Mouse (Mus musculus) WW6 (cell line): ENCODE data around the gene Cntnap2.

ENCODE experiments used
- DNase-seq: peaks from one replicate; pipeline ENCODE4 v3.0.0-alpha.2; 2013; ENCODE audit warnings: low read depth, low spot score

Gene Cntnap2

DNA sequence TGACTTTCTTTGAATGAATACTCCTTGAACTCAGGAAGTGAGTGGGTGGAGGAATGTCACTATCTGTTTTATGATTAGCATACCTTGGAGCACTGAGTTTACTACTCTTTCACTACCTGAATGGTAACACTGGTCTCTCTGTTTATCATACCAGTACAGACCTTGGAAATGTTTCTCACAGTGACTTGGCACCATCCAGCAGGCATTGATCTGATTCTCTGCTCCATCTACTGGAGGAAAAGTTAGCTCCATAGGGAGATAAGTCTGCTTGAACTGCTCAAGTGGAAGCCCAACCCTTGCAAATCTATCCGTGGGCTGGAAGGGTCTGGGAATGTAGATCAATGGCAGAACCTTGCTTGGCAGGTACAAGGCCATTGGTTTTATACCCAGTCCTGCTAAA lies 2235.3 kb downstream of the Cntnap2 start:
- DNase-seq = peak; percentile 26

- DNase-seq = no peak
Measured at GRCm38 (mm10) chr6:47304848-47305490, 2245.8 kb downstream of the Cntnap2 start.

DNA sequence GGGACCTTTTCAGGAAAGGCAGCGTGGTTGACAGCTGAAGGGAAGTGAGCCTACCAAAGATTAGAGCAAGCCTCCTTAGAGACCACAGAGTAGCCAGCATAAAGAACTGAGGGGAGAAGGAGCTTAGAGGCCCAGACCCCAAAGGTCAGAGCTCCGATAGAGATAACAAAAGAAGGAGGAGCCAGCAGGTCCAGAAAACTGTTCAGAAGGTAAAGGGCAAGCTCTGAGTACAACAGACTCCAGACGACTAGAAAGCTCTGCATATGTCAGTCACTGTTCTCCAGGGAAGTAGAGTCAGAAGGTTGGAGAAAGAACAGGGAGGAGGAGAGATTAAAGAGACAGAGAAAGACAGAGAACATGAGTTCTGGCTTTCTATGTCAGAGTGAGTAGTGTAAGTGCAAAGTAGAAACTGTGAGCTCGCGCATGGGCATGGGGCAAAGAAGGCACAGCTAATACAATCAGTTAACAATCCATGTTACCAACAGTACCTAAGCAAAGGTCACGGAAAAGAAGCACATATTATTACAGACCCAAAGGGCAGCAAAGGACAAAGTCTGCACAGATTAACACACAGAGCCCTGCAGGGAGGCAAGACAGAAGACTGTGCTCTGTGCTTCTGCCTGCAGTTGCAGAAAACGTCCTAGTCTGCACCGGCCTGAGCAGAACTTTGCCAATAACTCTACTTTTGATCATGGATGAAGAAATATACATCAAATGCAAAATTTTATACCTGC lies 2247.1 kb downstream of the Cntnap2 start:
- DNase-seq = no peak

GRCm38 (mm10) chr6:47306954-47307353 lies 2247.8 kb downstream of the Cntnap2 start:
- DNase-seq = no peak

DNA sequence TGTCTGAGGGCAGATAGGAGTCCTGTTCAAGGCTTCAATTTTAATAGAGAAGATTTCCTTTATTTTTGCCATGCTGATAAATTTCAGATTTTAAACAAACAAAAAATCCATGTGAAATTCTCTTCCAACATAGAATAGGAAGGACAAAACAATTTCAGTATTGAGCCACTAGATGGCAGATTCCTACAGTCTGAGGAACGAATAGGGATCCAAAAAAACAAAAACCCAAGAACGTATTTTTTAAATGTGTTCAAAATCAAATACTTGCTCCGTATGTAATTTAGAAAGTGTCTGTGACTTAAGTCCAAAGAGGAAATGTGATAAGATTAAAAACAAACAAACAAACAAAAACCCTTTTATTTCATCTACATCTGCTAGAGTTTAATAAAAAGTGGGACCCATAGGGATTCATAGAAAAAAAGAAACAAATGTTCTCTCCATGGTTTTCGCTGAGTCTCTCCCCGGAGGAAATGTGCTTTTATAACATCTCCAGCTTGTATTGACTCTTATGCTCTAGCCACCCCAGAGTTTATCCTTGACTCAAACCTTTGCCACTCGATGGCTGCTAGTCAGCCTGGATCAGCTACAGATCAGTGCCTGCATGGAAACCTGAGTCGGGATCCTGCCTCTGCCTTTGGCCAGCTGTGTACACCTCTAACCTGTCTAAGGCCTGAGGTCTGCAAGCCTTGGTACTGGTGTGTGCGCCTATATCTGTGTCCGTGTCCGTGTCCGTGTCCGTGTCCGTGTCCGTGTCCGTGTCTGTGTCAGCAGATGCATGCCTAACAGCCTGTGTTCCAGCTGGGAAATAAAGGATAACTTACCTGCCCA lies 2255.6 kb downstream of the Cntnap2 start:
- no peak for DNase-seq

- DNase-seq = no peak
Measured at GRCm38 (mm10) chr6:47315454-47315853, 2256.3 kb downstream of the Cntnap2 start.

DNA sequence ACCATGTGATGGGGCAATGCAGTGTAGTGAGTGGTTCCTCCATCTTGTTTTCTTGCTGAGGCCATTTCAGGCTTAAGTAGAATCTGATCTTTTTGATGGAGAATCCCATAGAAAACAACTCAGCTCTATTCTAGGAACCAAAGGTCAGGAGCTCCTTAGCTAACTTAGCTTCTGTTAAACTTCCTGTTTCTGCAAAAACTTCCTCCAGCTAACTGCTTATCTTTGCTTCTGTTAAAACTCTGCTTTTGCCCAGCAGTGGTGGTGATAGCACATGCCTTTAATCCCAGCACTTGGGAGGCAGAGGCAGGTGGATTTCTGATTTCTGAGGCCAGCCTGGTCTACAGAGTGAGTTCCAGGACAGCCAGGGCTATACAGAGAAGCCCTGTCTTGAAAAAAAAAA lies 2258.1 kb downstream of the Cntnap2 start:
- DNase-seq = no peak

GRCm38 (mm10) chr6:47318705-47319104 lies 2259.5 kb downstream of the Cntnap2 start:
- DNase-seq = no peak

GRCm38 (mm10) chr6:47319309-47319983 lies 2260.3 kb downstream of the Cntnap2 start:
- no peak for DNase-seq

GRCm38 (mm10) chr6:47323169-47323835 lies 2264.1 kb downstream of the Cntnap2 start:
- DNase-seq = no peak

DNA sequence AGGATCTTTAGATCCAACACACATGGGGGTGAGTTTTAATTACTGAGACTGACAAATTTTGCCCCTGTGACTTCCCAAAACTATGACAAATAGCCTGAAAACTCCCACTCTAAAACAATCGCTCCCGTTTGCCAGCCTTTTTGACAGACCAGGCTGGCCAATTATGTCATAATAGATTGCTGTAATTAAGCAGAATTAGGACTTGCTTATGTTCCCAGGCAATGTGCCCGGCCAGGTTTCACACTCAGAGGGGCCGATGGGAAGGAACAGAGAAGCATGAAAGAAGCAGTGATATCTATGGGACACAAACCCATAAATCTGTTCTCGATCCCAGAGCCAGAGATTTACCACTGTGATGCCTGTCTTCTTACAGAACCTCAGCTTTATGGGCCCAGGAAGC lies 2264.7 kb downstream of the Cntnap2 start:
- no peak for DNase-seq

DNA sequence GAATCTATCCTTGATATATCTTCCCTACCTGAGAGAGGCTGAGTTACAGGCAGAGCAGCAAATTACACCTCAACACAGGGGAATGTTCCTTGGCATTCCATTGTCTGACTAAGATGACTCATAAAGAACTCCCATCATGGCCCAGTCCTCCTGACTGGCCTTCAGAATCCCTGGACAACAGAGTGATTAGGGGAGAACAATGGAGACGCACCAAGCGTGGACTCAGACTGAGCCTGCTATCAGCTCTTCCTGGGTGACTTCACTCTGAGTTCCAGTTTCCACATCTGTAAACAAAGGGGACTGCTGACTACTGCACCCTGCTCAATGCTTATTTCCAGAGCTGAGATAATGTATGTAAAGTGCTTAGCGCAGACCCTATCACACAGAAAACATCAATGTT lies 2269.1 kb downstream of the Cntnap2 start:
- DNase-seq = no peak

GRCm38 (mm10) chr6:47329212-47329611 lies 2270.1 kb downstream of the Cntnap2 start:
- DNase-seq = no peak

- no peak for DNase-seq
Measured at GRCm38 (mm10) chr6:47333016-47333415, 2273.9 kb downstream of the Cntnap2 start.

- no peak for DNase-seq
Measured at GRCm38 (mm10) chr6:47334377-47334776, 2275.2 kb downstream of the Cntnap2 start.

GRCm38 (mm10) chr6:47337300-47337699 lies 2278.1 kb downstream of the Cntnap2 start:
- DNase-seq = no peak

GRCm38 (mm10) chr6:47338113-47338512 lies 2279.0 kb downstream of the Cntnap2 start:
- DNase-seq = no peak

DNA sequence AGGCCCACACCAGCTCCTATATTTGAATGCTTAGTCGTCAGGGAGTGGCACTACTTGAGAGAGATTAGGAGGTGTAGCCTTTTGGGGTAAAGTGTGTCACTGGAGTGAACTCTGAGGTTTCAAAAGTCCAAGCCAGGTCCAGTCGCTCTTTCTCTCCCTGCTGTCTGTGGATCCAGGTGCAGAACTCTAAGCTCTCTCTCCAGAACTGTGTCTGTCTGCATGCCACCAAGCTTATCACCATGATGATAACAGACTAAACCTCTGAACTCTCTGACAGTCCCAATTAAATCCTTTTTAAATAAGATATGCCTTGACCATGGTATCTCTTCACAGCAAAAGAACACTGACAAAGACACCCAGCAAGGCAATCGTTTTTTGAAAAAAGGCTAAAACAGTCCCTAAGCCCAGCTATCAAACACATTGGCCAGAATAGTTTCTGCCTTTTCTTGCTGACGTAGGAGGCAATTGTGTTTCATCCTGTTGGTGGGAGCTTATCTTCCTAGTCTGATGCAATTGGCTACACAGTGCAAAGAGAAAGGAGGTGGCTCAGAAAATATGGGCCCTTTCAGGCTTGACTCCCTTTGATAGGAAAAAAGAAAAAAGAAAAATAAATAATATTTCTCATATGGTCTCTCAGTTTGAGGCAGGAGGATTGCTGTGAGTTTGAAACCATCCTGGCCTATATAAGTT lies 2281.8 kb downstream of the Cntnap2 start:
- DNase-seq = no peak

DNA sequence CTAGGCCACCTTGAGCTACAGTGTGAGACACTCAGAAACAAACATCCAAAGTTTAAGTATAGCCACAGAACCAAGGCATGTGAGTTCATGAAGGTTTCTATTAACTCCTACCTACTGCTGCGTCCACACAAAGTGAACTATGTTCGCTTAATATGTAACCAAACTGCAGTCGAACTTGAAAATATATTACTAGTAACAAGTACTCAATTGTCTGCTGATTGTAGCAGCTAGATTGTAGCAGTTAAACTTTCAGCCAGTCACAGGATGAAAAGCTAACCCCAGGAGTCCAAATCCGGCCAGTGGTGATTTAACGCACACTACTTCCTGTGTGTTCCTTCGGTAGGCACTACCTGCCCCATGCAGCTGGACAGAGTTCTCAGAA lies 2282.3 kb downstream of the Cntnap2 start:
- DNase-seq = no peak

DNA sequence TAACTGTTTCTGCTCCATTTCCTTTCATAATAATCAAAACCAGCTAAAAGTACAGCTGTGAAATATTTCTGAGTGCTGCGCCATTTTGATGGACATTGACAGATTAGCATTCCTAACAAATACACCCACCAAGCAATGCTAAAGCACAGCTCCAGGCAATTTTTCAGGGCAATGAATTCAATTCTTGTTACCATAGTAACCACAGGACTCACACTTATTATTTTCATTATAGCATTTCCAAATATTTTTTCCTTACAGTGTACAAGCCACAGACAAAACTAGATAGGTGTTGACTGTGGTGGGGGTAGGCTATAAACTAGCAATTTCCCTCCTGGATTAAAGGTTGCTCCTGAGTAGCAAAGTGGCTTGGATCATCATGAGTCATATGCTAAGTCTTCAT lies 2284.1 kb downstream of the Cntnap2 start:
- DNase-seq = no peak

GRCm38 (mm10) chr6:47344696-47345095 lies 2285.5 kb downstream of the Cntnap2 start:
- no peak for DNase-seq
